Mouse (Mus musculus) layer of hippocampus, adult 2 months (tissue): ENCODE results near the gene Tbc1d9b. TPM values are rescaled to one million over a fixed set of nuclear protein-coding genes. Genes with fewer than 3 reads are reported as not detected.

Experiments used
- DNase-seq, 2 experiments: peaks; one replicate each; pipeline ENCODE4 v3.0.0; 2022; ENCODE audit warnings: low spot score in 2 of 2
- H3K27ac ChIP-seq: fragments of 200-600 bp; 2 replicates; pipeline ENCODE4 v1.8.1; 2022
- H3K4me3 ChIP-seq: fragments of 200-600 bp; 2 replicates; pipeline ENCODE4 v1.8.1; 2022; ENCODE audit warnings: mild to moderate bottlenecking
- CTCF ChIP-seq: fragments of 200-600 bp; conservative IDR thresholded peaks from 2 replicates; pipeline ENCODE4 v1.8.1; 2022; ENCODE audit warnings: antibody characterized with exemption, mild to moderate bottlenecking, moderate library complexity
- total RNA-seq, 2 experiments: library from RNA; stranded (reverse); gene quantifications; 2 replicates each; pipeline ENCODE4 v1.2.3; 2021

Gene Tbc1d9b
- total RNA-seq, 2 experiments from 2014 or later: 104 to 107 TPM

DNA sequence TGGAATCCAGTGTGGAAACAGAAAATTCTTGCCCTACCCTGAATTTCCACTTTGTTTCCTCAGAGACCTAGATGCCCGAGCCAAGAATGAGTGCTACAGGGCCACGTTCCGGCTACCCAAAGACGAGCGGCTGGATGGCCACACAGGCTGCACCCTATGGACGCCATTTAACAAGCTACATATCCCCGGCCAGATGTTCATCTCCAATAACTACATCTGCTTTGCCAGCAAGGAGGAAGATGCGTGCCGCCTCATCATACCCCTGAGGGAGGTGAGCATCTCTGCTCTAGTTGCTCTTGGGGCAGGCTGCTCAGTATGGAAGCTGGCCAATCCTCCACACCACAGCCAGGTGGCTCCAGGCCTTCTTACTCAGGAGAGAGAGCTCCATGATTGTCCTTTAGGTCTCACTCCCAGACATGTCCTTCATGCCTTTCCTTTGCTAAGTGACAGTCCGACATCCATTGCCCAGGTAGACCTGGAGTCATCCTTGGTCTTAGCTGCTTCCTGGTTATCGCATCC, 16.8 kb downstream of the Tbc1d9b start:
- no peak for TF ChIP-seq CTCF
- Histone ChIP-seq H3K4me3 (no peak overlapping the region), H3K27ac (no peak overlapping the region)
- DNase-seq: no peak

DNA sequence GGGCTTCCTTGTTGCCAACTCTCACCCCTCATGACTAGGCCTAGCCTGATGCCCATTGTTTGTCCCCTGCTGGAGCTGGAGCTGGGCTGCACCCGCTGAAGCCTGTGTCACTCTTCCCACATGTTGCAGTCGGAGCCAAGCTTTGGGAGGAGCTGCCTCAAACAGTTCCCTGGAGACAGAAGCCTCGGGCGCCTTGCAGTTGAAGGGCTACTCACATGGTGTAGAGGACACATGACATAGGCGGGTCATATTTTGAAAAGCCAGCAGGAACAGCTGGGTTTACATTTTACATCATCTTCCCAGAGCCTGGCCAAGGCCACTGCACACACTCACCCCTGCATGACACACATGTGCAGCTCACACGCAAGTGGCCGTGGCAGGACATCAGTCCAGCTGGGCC, 18.0 kb downstream of the Tbc1d9b start:
- Histone ChIP-seq H3K4me3 (no peak overlapping the region), H3K27ac (no peak overlapping the region)
- DNase-seq: no peak
- no peak for TF ChIP-seq CTCF

DNA sequence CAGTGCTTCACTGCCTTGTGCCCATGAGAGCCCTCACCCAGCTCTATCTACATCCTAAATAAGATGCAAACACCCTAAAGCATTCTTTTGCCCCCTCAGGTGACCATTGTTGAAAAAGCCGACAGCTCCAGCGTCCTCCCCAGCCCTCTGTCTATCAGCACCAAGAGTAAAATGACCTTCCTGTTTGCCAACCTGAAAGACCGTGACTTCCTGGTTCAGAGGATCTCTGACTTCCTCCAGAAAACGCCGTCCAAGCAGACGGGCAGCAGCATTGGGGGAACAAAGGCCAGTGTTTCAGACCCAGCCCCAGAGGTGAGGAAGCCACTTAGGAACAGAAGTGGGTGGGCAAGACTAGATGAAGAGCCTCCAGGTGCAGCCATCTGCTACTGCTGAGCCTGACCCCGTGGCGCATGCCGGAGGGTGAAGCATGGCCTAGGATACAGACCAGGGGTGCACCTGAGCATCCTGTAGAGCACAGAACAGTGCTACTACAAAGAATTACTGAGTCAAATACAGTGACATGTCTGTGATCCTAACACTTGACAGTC, 18.5 kb downstream of the Tbc1d9b start:
- no peak for DNase-seq
- H3K4me3 ChIP-seq: no peak overlapping the region
- TF ChIP-seq CTCF: no peak
- no peak overlapping the region for H3K27ac ChIP-seq

DNA sequence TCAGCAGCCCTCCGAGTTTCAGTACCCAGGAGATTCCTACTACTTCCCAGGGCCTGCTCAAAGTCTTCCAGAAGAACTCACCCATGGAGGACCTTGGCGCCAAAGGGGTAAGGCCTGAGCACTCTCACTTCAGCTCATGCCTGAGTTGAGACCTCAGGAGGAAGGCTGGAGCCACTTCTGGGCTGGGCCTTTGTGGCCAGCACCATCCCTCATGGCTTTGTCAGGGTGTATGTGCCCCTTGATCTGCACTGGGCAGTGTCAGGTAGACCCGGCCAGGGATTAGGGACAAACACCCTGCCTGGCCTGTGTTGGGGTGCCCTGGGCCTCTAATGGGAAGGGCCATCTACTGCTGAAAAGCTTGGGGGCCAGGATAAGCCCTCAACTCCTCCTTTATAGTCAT, 20.2 kb downstream of the Tbc1d9b start:
- DNase-seq: no peak
- no peak for TF ChIP-seq CTCF
- Histone ChIP-seq H3K4me3 (no peak overlapping the region), H3K27ac (no peak overlapping the region)

DNA sequence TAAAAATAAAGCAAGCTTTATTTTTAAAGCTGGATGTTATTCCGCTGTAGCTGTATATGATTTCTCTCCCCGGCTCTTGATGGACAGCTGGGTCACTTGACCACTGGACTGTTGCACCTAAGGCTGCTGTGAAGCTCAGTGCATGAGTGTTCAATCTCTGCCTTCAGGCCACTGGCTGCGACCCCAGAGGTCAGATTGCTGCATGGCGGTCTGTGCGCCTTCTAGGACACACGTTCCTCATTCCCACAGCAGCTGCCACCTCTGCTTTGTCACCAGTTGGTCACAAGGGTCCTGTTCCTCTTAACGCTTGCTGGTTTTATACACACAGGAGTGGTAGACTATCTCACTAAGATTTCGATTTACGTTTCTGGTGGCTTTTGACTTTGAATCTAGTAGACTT, 23.0 kb downstream of the Tbc1d9b start:
- Histone ChIP-seq H3K4me3 (no peak overlapping the region), H3K27ac (no peak overlapping the region)
- TF ChIP-seq CTCF: no peak
- no peak for DNase-seq

DNA sequence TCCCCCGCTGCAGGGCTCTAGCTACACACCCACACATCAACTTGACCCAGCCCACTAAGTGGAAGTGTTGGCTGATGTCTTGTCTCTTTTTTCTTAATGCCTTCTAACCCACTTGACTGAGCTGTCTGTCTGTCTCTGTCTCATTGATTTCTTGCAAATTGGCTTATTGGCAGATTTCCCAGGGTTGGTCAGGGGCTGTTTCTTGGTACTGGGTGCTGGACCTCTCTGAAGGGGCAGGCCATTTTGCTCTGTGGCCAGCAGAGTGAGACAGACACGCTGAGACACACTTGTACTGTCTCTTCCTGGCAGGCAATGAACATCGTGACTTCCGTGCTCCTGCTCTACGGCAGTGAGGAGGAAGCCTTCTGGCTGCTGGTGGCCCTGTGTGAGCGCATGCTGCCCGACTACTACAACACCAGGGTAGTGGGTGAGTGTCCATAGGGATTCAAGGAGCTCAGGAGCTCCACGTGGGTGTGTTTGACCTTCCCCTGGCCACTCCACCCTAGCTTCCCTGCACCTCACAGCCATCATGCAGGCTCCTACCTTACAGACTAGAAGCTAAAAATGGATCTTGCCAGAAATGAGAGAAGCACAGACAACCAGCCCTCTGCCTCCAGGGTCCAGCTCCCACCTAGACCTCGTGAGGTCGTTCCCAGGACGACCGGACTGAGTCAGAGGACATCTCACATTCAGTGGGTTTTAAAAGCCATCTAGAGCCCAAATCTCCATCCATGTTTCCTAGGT, 23.8 kb downstream of the Tbc1d9b start:
- H3K27ac ChIP-seq: no peak overlapping the region
- no peak overlapping the region for H3K4me3 ChIP-seq
- no peak for DNase-seq
- TF ChIP-seq CTCF: no peak; the same call in 1 of the 2 replicates

DNA sequence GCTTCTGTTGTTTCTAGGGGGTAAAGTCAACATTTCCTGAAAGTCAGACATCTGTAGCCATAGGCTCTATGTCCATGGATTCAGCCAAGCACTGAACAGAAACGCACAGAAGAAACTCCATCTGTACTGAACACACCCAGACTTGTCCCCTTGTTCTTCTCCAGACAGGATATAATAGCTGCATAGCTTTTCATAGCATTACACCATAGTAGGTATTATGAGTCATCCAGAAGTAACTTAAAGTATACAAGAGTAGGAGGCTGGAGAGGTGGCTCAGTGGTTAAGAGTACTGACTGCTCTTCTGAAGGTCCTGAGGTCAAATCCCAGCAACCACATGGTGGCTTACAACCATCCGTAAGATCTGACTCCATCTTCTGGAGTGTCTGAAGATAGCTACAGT, 24.6 kb downstream of the Tbc1d9b start:
- Histone ChIP-seq H3K27ac (no peak overlapping the region), H3K4me3 (no peak overlapping the region)
- no peak for DNase-seq
- no peak for TF ChIP-seq CTCF

DNA sequence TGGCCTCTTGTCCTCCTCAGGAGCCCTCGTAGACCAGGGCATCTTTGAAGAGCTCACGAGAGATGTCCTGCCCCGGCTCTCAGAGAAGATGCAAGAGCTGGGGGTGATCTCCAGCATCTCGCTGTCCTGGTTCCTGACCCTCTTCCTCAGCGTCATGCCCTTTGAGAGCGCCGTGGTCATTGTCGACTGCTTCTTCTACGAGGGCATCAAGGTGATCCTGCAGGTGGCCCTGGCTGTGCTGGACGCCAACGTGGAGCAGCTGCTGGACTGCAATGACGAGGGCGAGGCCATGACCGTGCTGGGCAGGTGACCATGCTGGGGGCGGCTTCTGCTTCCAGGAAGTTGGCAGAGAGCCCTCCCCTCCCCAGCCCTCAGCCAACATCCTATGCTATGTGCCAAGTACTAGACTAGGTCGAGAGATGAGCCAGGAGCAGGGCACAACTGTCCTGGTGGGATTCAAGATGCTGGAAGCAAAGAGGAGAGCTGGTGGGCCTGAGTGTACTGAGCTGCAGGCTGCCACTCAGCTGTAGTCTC, 25.6 kb downstream of the Tbc1d9b start:
- DNase-seq: no peak
- no peak overlapping the region for H3K4me3 ChIP-seq
- H3K27ac ChIP-seq: no peak overlapping the region
- TF ChIP-seq CTCF: no peak

DNA sequence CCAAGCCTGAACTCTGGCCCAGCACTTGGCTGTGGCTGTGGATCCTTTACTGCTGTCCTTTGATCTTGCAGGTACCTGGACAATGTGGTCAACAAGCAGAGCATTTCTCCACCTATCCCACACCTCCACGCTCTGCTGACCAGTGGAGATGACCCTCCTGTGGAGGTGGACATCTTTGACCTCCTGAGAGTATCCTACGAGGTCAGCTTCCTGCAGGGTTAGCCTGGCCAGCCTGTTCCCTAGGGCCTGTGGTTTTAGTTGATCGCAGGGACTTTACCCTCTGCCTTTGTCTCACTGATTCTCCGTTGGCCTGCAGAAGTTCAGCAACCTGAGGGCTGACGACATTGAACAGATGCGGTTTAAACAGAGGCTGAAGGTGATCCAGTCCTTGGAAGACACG, 27.1 kb downstream of the Tbc1d9b start:
- TF ChIP-seq CTCF: no peak
- no peak for DNase-seq
- no peak overlapping the region for H3K4me3 ChIP-seq
- H3K27ac ChIP-seq: no peak overlapping the region

DNA sequence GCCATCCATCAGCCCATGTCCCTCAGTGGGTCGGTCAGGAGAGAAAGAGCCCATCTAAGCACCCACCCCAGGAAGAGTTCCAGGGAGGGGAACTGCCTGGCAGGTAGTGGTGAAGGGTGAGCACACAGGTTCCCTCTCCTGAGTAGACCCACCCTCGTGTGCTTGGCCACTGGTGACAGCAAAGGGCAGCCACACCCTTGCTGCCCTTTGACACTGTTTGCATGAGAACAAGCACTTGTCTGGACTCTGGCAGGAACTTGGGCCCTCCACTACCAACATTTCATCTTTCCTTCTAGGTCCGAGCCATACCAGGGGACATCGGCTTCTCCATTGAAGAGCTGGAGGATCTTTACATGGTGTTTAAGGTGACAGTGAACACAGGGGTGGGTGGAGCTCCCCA, 28.2 kb downstream of the Tbc1d9b start:
- TF ChIP-seq CTCF: no peak
- no peak for DNase-seq
- Histone ChIP-seq H3K4me3 (no peak overlapping the region), H3K27ac (no peak overlapping the region)

DNA sequence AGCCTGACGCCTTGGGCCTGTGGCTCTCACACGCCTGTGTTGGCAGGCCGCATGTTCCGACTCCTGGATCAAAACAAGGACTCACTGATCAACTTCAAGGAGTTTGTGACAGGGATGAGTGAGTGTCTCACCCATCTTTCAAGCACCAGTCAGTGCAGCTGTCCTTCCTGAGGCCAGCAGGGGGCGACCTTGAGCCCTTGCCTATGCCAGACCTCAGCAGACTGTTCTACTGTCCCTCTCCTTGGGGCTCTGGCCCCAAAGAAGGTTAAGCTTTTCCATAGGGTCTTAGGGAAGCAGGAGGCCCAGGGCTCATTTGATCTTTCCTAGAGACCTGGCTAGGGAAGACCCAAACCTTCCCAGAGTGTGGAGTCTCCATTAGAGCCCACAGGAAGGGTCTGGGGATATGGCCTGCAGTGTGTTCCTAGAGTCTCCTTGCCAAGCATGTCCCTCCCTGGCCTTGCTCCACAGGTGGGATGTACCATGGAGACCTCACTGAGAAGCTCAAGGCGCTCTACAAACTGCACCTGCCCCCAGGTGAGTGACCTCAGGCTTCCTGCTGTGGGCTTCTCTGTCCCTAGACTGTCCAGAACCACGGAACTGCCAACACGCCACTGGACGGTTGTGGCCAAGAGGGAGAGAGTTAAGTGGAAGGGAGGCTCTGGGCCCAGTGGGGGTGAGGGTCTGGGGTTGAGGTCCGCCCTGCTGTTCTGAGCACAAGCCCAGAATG, 30.5 kb downstream of the Tbc1d9b start:
- Histone ChIP-seq H3K4me3 (no peak overlapping the region), H3K27ac (no peak overlapping the region)
- TF ChIP-seq CTCF: peak; percentile 90
- DNase-seq: peak in 1 of 2 experiments; percentile 39

DNA sequence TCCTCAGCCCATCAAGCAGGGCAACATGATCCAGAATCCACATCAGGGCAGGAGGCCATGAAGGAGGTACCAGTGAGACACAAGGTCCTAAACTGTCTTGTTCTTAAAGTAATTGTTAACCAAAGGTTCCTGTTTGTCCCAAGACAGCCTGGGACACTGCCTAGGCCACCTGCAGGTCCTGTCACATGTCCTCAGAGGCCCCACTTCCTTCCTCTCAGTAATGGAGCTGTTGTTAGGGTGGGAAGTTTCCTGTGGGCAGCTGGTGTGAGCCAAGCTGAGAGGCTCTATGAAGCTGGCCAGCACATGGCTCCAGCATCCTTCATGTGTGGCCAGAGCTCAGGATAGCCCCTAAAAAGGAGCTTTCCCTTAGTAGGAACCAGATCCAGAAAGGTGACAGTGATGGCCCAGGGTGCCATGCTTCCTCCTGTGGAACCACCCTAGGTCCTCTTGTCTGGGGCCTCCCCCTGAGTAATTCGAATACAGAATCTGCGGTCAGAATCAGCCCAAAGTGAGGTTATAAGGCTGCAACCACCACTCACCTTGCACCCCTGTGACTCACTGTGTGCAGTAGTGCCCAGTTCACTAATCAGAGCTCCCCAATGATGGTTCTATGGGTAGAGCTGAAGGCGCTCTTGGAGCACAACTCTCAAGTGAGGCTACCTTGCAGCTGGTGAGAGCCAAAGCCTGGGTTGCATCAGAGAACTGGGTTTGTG, 31.3 kb downstream of the Tbc1d9b start:
- TF ChIP-seq CTCF: no peak
- DNase-seq: no peak
- H3K27ac ChIP-seq: no peak overlapping the region
- no peak overlapping the region for H3K4me3 ChIP-seq

DNA sequence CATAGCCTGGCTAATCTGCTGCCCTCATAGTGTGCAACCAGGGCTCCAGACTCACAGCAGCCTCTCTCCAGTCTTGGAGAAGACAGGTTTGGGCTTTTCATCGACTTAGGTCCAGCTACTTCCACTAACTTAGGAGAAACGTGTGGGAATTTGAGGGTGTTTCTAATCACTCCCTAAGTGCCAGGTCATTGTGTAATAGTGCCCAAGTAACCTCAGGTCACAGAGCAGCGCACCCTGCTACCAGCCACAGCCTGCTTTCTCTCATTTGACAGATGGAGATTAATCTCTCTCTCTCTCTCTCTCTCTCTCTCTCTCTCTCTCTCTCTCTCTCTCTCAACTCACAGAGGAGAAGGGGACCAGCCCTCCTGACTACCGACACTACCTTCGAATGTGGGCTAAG, 37.2 kb downstream of the Tbc1d9b start:
- H3K4me3 ChIP-seq: no peak overlapping the region
- H3K27ac ChIP-seq: no peak overlapping the region
- no peak for DNase-seq
- TF ChIP-seq CTCF: no peak

DNA sequence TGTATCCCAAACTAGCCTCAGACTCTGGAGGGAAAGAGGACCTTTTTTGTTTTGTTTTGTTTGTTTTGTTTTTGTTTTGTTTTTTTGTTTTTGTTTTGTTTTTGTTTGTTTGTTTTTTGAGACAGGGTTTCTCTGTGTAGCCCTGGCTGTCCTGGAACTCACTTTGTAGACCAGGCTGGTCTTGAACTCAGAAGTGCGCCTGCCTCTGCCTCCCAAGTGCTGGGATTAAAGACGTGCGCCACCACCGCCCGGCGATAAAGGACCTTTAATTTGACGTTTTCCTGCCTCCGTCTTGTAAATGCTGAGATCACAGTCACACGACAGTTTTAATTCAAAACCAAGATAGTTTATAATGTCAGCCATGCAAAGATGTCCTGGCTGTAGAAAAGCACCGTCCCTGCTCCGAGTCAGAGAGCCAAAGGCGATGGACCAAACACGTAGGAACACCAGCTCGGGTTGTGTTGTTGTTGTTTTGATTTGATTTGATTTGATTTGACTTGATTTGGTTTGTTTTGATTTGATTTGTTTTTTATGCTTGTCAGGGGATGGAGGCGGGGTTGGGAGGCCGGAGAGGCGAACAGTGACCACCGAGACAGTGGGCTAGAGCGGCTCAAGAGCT, 43.0 kb downstream of the Tbc1d9b start, which contains the start of gene Mrnip:
Gene Mrnip (plus strand): TSS at position 334 of the 619 bp plus-strand sequence.
- DNase-seq: peak; percentile 16 to 37
- H3K4me3 ChIP-seq: peak within 1 kb of the TSS; percentile 74
- peak within 1 kb of the TSS; percentile 90 for H3K27ac ChIP-seq
